Mouse (Mus musculus): Measurements from ENCODE around the gene Mrrf. TPM values are rescaled to one million over a fixed set of nuclear protein-coding genes. Genes with fewer than 3 reads are reported as not detected.

The Mrrf gene
- total RNA-seq (2017), result 10.9 to 28.0 TPM (median 13.3 TPM) in 3 replicates

DNA sequence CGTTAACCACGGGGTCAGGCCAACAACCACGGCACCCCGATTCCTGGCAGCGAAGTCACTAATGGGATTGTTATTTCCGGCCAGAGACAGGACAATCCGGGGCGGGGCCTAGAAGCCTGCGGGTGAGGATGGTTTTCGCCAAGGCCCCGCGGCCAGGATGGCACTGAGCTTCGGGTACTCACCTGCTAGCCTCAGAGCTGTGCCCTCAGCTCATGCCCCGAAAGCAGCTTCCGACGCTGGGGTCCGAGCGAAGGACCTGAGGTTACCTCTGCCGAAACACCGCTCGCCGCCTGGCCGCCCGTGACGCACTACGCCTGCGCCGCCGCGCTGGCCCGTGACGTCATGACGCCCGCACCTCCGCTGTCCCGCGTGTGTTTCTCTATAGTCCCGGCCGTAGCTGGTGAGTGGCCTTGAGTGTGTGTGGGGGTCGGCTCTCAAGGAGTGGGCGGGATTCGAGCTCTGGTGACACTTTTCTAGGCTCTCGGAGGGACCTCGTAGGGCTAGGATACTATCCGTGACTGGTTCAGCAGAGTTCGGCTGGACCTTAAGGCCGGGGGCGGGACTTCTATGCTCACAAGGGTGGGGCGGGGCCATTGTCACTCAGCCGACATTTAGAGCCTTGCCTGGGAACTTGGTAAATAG, at the start of gene Mrrf, which contains the start of gene Rbm18:
TSS of gene Mrrf (plus strand) at position 90 of the 642 bp plus-strand sequence.
TSS of gene Rbm18 (minus strand) at position 474 of the 642 bp plus-strand sequence.
- peak; percentile 88 for ATAC-seq (replicated peaks; ENCODE audit: insufficient number of reproducible peaks, low FRiP score, low TSS enrichment, poor library complexity, severe bottlenecking)

- ATAC-seq (replicated peaks; ENCODE audit: insufficient number of reproducible peaks, low FRiP score, low TSS enrichment, poor library complexity, severe bottlenecking), result no peak
Observed at GRCm38 (mm10) chr2:36089190-36089589, 47.0 kb upstream of the Mrrf start.

DNA sequence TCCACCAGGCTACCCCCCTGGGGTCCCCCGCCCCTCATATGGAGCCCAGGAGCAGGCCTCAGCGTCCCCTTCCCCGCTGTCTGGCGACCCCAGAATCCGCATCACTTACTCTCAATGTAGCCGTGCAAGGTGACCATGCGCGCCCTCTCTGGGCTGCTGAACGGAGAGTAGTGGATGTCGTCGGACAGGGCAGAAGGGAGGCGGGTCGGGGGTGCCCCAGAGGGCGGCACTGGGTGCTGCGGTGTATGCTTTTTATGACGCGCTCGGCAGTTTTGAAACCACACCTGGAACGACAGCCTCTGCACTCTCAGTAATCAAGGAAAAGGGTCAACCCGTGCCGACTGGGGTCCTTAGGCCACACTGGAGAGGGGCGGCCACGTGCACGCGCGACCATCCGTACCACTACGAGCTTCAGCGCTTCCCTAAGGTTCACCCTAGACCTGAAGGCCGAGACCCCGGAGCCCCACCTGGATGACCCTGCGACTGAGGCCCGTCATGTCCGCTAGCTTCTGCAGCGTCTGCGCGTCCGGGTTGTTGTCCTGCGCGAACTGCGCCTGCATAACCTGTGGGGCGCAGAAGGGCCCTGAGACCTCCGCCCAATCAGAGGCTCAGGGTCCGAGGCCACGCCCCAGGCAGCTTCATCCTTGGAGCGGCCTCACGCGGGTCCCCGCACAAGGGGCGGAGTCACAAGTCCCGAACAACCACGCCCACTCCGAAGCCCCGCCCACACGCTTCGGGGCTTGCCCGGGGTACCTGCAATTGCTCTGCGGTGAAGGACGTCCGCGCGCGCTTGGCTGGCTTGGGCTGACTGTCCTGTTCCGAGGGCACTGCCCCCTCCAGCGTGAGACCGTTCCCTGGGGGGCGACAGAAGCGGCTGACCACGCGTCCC, 45.1 kb upstream of the Mrrf start:
- ATAC-seq (replicated peaks; ENCODE audit: insufficient number of reproducible peaks, low FRiP score, low TSS enrichment, poor library complexity, severe bottlenecking), result no peak; the same call in 1 of the 2 replicates

DNA sequence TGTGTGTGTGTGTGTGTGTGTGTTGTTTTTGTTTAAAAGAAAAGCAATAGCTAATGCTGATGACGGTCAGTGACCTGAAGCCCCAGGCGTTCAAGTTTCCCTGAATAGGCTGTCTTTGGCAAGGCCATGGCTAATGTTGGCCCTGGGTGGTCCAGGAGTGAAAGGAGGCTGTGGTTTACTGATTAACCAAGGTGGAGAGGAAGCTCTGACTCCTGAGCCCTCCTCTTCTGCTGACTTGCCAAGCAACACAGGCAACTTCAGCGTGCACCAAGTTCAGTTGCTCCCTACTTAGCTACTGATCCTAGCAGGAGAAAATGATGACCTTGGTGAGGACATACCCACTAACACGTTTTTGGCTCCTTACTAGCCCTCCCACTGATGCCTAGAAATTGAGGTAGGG, 43.4 kb upstream of the Mrrf start:
- ATAC-seq (replicated peaks; ENCODE audit: insufficient number of reproducible peaks, low FRiP score, low TSS enrichment, poor library complexity, severe bottlenecking), result no peak

- ATAC-seq (replicated peaks; ENCODE audit: insufficient number of reproducible peaks, low FRiP score, low TSS enrichment, poor library complexity, severe bottlenecking), result no peak
Observed at GRCm38 (mm10) chr2:36093301-36093700, 42.9 kb upstream of the Mrrf start.

DNA sequence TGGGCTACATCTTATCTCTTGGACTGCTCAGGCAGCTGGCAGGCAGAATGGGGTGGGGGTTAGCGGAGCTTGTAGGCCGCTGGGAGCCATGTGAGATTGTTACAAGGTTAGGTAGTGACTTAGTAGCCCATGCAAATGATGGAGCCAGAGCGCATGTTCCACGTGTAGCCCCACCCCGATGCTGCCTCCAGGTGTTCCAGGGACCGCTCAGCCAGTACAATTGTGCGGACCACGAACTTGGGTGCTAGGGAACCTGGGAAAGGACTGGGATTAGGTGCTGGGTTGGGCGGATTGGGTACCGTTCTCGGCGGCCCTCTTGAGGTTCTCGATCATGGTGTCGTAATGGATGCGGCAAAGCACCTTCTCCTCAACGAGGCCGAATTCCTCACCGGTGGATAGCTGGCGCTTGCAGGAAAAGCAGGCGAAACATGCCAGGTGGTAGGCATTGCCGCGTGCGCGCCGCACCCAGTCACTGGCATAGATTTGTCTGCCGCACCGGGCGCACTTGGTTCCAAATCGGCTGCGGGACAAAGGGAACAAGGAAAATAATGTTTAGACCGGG, 42.2 kb upstream of the Mrrf start:
- no peak for ATAC-seq (replicated peaks; ENCODE audit: insufficient number of reproducible peaks, low FRiP score, low TSS enrichment, poor library complexity, severe bottlenecking)

DNA sequence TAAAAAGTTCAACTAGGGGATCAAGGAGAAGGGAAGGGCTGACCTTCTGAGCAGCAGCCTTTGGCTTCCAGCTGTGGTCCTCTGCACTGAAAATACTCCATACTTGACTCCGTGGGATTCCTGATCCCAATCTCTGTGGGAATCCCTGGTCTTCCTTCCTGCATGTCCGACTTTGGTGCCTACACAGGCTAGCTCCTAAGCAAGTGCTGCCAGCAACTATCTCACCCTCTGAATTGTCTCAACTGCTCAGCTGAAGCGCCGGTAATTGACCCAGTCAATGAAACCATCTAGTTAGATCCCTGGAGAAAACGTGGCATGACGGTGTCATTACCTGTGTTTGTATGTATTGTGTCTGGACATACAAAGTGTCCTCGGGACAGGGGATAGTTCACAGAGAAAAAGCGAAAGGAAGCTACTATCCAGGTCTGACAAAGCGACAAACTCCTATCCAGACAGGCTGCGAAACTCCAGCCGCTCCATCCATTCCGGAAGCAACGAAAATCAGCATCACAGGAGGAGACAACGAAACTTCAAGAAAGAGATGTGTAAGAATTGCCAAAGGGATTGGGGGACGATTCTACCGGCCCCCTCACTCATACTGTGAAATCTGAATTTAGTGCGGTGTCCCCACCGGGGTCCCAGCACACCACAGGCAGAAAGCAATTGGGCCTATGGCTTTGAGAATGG, 38.9 kb upstream of the Mrrf start:
- ATAC-seq (replicated peaks; ENCODE audit: insufficient number of reproducible peaks, low FRiP score, low TSS enrichment, poor library complexity, severe bottlenecking), result no peak

GRCm38 (mm10) chr2:36098021-36098420, 38.2 kb upstream of the Mrrf start:
- ATAC-seq (replicated peaks; ENCODE audit: insufficient number of reproducible peaks, low FRiP score, low TSS enrichment, poor library complexity, severe bottlenecking), result no peak

DNA sequence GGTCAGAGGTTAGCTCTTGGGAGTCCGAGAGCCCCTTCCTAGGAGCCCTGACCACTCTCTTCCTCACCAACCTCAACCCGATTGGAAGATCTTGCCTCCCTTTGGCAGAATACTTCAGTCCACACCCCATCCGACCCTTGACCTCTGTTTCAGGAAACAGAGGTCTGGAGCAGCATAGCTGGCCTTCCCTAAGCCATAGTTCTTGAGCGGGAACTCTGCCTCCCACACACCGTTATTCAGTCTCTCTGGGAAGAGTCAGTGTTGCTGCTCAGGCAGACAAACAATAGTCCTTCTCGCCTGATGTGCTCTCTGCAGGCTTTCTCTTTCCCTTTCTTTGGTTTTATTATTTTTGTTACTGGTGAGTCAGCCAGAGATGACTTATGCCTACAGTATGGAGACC, 36.5 kb upstream of the Mrrf start:
- no peak for ATAC-seq (replicated peaks; ENCODE audit: insufficient number of reproducible peaks, low FRiP score, low TSS enrichment, poor library complexity, severe bottlenecking)

DNA sequence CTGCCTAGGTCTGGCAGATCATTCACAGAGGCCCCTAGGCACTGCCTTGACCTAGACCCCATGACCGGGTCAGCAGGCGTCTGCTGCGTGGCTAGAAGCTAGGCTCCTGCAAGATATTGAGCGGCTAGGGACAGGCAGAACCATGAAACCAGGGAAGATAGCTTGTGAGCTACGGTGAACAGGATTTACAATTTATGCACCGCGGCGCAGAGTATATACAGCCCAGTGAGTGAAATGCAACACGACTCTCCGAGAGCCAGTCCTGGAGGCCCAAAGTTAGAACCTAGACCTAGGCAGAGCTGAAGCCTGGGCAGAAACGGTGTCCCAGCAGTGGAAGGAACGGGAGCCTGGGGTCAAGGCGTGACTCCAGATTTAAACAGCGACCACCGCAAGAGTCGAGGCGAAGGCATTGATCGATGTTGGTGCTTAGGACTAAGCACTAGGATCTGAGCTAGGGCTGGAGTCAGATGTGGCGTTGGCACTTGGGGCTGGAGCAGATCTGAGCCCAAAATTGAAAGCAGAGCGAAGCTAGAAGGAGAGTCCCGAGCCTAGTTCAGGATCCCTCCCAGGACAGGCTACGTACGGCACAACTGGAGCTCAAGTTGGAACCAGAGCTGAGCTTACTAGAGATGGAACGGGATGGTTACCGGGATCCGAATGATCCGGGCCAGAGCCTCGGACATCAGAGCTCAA, 34.2 kb upstream of the Mrrf start:
- ATAC-seq (replicated peaks; ENCODE audit: insufficient number of reproducible peaks, low FRiP score, low TSS enrichment, poor library complexity, severe bottlenecking), result no peak

GRCm38 (mm10) chr2:36102559-36102946, 33.6 kb upstream of the Mrrf start:
- no peak for ATAC-seq (replicated peaks; ENCODE audit: insufficient number of reproducible peaks, low FRiP score, low TSS enrichment, poor library complexity, severe bottlenecking)

DNA sequence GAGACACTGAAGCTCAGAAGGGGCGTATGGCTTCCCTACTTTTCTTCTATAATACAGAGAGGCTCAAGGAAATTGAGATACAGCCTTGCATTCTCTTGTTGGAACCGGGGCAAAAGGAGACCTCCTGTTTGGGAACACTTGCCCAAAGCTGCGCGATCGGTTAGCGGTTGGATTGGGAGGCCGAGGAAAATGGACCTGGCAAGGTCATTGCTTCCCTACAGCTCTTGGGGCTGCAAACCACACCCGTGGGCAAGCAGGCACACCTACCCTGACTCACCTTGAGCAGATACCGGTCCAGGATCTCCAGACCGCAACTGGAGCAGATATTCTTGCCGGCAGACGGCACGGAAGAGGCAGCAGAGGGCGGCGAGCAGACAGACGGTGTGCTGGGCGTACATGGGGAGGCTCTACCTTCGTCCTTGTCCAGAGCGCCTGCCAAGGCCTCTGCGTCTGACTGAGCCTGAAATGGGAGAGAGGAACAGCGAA, 33.1 kb upstream of the Mrrf start:
- ATAC-seq (replicated peaks; ENCODE audit: insufficient number of reproducible peaks, low FRiP score, low TSS enrichment, poor library complexity, severe bottlenecking), result no peak

- no peak for ATAC-seq (replicated peaks; ENCODE audit: insufficient number of reproducible peaks, low FRiP score, low TSS enrichment, poor library complexity, severe bottlenecking)
Observed at GRCm38 (mm10) chr2:36103555-36104367, 32.4 kb upstream of the Mrrf start.

GRCm38 (mm10) chr2:36104436-36104955, 31.7 kb upstream of the Mrrf start:
- ATAC-seq (replicated peaks; ENCODE audit: insufficient number of reproducible peaks, low FRiP score, low TSS enrichment, poor library complexity, severe bottlenecking), result no peak

GRCm38 (mm10) chr2:36104956-36105741, 31.0 kb upstream of the Mrrf start, which contains the start of gene Lhx6:
Gene Lhx6, minus strand, starts transcription at chr2:36105408.
- ATAC-seq (replicated peaks; ENCODE audit: insufficient number of reproducible peaks, low FRiP score, low TSS enrichment, poor library complexity, severe bottlenecking), result no peak

- ATAC-seq (replicated peaks; ENCODE audit: insufficient number of reproducible peaks, low FRiP score, low TSS enrichment, poor library complexity, severe bottlenecking), result no peak
Observed at GRCm38 (mm10) chr2:36108615-36109014, 27.6 kb upstream of the Mrrf start.

DNA sequence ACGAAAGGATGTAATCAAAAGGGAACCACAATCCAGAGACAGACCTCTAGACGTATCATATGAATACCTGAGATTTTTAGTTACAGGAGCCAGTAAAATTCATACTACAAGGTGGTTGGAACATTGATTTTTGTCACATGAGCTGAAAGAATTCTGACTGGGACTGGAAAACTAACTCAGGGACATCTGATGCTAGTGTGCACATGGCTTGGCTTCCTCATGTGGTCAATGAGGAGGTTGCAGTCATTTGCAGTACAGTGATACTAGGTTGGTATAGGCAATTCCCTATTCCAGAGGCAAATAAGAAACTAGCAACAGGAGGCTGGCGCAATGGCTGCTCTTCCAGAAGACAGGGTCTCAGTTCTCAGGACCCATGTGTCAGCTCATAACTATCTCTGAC, 23.6 kb upstream of the Mrrf start:
- ATAC-seq (replicated peaks; ENCODE audit: insufficient number of reproducible peaks, low FRiP score, low TSS enrichment, poor library complexity, severe bottlenecking), result no peak
